Mouse (Mus musculus) brain, embryonic 14.5 days (tissue): ENCODE data around the gene Slc35b3. TPM values are rescaled to one million over a fixed set of nuclear protein-coding genes. Genes with fewer than 3 reads are reported as not detected.

Experiments
- DNase-seq: peaks from one replicate; pipeline ENCODE4 v3.0.0-alpha.2; 2011; ENCODE audit warnings: low read depth
- CTCF ChIP-seq: fragments of 200-500 bp; IDR thresholded peaks from 2 replicates; pipeline ENCODE4 v1.5.1; 2012; ENCODE audit warnings: inconsistent platforms, mild to moderate bottlenecking, moderate library complexity, borderline replicate concordance; ENCODE audit not compliant: insufficient read depth, insufficient read length; ENCODE audit errors: extremely low read depth
- POLR2A ChIP-seq: fragments of 200-500 bp; IDR thresholded peaks from 2 replicates; pipeline ENCODE4 v1.6.1; 2012; ENCODE audit warnings: mild to moderate bottlenecking, inconsistent platforms, borderline replicate concordance; ENCODE audit not compliant: poor library complexity, insufficient read depth, insufficient read length, severe bottlenecking; ENCODE audit errors: extremely low read depth
- polyA plus RNA-seq: library from polyadenylated mRNA; depleted of rRNA; stranded (reverse); fragments of >200 nt; gene quantifications from 2 replicates; pipeline ENCODE4 v1.2.3, GENCODE M21; 2012

Slc35b3 gene
- polyA plus RNA-seq, 1 experiment, result 31.8 TPM

- DNase-seq, result no peak
- TF ChIP-seq POLR2A (no peak), CTCF (no peak)
Measured at GRCm38 (mm10) chr13:38936860-38937471, 23.7 kb downstream of the Slc35b3 start.

DNA sequence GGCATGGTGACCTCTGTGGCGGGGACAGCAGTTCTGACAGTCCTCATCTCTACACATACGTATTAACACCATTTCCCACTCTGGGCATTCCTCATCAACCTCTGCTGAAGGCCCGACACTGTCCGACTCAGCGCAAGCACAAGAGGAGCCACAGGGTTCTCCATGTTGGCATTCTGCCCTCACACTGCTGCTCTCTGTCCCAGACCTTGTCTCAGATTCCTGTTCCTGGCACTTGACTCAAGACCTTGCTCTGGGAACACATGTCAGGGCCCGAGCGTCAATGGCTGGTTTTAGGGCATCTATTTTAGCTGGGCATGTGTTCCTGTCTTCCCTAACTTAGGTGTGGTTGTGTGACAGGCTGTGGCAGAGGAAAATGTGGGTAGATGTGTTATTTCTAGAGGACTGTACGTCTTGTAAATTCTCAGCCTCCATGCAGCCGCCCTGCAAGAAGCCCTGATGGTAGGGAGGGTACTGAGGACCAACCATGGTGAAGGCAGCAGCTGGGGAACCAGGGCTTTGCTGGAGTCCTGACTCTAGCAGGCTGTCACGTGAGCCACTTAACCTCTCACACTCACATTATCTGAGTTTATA is 24.7 kb downstream of the Slc35b3 start:
- DNase-seq, result no peak
- no peak for TF ChIP-seq POLR2A
- TF ChIP-seq CTCF, result no peak

GRCm38 (mm10) chr13:38929843-38930578 is 30.7 kb downstream of the Slc35b3 start:
- no peak for TF ChIP-seq CTCF
- DNase-seq, result no peak

DNA sequence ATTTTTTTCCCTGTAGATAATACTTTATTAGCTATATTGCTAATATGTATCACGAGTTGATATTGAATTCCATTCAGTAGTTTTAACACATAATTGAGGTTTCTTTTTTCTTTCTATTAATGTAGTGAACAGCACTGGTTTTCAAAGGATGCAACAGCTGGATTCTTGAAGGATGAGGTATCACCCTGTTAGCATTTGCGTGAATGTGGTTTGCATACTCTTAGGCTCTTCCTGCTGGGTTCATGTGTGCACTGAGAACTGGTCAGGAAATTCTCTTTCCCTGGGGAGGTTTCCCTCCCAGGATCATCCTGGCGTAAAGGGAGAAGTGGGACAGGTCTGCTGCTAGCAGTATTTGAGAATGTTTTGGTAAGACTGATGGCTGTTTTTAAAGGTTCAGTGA is 38.0 kb downstream of the Slc35b3 start:
- TF ChIP-seq CTCF (no peak), POLR2A (no peak)
- no peak for DNase-seq

- TF ChIP-seq CTCF, result no peak
- TF ChIP-seq POLR2A, result no peak
- DNase-seq, result no peak
Measured at GRCm38 (mm10) chr13:38921306-38921705, 39.4 kb downstream of the Slc35b3 start.

GRCm38 (mm10) chr13:38918188-38918885 is 42.3 kb downstream of the Slc35b3 start:
- DNase-seq, result peak; percentile 85
- TF ChIP-seq CTCF (no peak), POLR2A (no peak)

DNA sequence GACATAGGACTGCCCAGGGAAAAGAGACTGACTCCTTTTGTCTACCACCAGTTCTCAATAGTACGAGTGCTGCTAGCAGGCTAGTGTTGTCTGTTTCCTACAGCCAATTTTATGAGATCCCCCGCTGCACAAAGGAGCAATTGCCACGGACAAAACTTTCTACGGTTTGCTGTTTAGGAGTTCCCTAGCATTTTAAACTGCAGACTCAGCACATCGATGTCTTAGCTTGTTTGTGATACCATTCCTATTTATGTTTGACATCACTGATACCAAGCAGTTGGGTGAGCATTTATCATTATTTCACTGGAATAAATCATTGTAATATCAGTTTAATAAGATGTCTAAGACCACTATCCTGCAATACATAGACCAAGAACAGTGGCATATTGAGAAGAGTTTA is 43.1 kb downstream of the Slc35b3 start:
- DNase-seq, result no peak
- TF ChIP-seq CTCF (no peak), POLR2A (no peak)

DNA sequence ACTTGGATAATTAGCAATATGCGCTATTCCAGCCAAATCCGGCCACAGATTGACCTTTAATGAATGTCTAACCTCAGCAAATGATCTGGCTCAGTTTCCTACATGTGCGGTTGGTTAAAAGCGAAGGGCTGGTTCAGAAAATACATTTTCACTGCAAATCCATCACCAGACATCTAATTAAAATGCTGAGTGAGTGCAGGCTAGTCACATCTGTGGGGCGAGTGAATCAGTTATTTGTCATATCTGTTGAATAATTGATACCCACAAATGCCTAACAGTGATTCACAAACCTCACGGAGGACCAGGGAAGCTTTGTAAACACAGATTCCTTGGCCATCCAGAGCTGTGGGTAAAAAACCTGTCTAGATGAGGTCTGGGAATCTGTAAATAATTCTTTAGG is 45.9 kb downstream of the Slc35b3 start:
- TF ChIP-seq POLR2A (no peak), CTCF (no peak)

GRCm38 (mm10) chr13:38892364-38892763 is 68.3 kb downstream of the Slc35b3 start:
- TF ChIP-seq POLR2A (no peak), CTCF (no peak)

More for the DNA sequence above, 45.9 kb downstream of the Slc35b3 start:
- peak; percentile 10 for DNase-seq

More at GRCm38 (mm10) chr13:38892364-38892763, 68.3 kb downstream of the Slc35b3 start:
- DNase-seq, result peak; percentile 1
